Mouse (Mus musculus) kidney, adult 18-20 months (tissue): ENCODE measurements around the gene Atrip.

ENCODE experiments used
- DNase-seq: peaks from one replicate; pipeline ENCODE4 v3.0.0; 2021

Gene Atrip

DNA sequence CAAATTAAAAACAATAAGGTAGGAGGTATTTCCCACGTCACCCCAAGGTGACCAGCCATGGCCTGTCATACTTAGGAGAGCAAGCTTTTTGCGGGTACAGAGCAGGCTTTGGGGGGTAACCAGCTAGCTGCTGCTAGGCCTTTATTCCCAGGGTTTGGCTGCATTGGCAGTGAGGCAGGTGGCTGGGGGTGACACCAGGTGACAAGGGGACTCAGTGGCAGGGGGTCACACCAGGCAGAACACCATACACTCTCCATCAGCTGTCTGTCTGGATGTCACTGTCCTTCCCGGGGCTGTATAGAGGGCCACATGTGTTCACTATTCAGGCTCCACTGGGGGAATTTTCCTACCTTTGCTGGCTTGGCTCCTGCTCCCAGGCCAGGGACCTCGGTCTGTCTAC lies 17.0 kb downstream of the Atrip start:
- DNase-seq, result no peak

DNA sequence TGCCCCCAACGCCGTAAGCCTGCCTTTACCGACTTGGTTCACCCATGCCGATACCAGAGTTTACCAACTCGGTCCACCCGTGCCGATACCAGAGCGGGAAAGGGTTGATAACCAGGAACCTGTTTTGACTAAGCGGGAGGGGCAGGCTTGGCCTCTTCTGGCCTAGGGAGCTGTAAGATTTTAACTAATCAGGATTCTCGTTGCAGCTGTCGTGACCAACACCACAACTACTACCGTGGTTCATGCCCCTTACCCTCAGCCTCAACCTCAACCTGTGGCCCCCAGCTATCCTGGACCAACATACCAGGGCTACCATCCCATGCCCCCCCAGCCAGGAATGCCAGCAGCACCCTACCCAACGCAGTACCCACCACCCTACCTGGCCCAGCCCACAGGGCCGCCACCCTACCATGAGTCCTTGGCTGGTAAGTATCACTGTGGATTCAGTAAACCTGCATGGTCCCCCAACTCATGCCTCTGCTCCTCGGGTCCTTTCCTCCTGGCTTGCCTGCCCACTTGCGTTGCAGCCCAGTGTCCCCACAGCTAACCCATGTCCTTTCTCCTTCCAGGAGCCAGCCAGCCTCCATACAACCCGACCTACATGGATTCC lies 17.7 kb downstream of the Atrip start:
- DNase-seq, result no peak

DNA sequence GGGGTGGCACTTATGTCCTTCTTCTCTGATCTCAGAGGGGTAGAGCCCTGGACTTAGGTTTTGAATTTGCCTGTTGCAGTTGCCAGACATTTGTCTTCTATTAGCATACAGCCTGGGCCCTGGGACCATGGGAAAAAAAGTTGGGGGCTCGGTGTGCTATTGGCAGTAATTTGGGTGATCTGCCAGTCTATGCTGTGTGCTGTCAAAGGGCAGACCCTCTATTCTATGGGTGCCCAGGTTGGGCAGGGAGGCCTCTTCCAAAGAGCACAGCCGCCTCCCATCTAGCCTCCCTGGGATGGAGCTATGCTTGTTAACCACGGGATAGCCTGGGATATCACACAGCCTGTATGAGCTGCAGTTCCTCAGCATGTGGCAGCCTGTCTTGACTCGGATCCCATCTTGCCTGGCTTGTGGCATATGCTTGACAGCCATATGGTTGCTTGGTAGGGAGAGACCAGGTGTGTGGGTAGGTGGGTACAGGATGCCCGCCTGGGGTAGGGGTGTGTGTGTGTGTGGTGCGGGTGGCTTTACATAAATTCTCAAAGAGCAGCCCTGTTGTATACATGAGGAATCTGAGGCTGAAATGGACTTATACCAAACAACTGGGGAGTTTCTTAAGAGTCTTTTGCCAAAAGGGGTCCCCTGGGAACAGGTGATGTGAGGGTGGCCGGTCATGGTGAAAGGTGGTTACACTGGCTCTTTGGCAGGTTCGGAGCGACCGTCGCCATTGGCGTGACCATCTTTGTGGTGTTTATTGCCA lies 18.5 kb downstream of the Atrip start:
- no peak for DNase-seq

DNA sequence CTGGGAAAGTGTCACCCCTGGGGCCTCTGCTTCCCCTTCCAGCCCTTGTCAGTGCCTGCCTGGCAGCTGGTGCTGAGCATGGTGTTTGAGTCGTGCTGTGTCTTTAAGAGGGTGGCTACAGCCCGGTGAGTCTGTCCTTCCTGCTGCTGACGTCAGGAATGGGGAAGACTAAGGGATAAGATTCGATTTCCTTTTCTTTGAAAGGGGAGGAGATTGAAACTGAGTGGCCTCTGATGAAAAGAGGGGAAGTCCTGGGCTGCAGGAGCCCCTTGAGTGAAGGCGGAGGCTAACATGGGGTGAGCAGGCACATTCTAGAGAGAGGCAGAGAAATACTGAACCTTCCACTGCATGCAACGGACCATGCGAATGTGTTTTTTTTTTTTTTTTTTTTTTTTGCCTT lies 19.2 kb downstream of the Atrip start:
- peak; percentile 62 for DNase-seq

DNA sequence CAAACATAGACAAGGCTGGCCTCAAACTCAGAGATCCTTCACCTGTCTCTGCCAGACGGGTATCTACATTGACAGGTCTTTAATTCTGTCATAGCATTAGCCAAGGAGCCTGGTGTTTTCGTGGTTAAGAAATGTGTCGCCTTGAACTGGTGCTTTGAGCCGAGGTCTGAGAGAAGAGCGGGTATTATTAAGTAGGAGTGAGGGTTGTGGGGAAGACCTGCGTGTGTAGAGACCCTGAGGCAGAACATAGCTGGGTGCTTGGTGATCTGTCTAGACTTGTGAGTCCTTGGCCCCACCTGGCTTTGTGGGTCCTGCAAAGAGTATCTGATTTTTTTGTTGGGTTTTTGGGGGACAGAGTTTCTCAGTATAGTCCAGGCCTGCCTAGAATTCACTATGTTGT lies 20.1 kb downstream of the Atrip start:
- DNase-seq, result no peak

DNA sequence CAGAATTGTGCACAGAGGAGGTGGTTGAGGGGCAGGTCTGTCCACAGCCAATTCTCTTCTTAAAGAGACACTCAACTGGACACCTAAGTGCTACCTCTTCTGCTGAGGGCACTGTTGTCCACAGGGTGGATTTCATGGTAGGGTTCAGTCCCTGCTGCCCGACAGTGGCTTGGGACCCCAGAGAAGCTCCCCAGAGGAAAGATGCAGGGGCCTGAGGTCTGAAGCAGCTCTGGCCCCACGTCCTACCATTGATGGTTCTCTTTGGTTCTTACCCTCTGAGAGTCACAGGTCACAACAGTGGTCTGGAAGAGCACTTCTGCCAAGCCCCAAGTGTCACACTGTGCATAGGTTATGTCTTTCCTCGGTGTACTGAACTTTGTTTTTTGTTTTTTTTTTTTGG lies 20.6 kb downstream of the Atrip start:
- no peak for DNase-seq

DNA sequence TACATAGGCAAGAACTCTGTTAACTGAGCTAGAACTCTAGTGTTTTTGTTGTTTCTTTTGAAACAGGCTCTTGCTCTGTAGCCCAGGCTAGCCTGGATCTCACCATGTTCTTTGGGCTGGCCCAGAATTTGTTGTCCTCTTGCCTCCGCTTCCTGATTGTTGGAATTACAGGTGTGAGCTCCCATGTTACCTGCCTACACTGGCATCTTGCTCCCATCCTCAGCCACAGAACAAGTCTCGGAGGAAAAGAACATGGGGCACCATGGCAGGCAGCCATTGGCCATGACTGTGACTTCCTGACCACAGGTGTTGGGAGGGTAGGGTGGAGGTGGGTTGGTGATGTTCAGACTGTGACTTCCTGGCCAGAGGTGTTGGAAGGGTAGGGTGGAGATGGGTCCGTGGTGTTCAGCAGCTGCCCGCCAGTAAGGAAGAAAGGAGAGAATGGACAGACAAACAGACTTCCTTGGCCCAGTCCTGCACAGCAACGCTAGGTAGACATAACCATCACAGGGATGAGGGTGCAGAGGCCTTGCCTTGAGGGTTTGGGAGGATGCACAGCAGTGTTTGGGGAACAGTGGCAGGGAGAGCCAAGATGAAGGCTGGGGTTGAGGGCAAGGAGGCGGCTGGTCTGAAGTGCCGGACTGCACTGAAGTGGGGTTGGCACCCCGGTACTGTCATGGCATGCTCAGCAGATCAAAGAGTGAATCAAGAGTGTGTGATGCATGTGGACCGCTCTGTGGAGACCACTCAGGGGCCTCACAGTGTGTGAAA lies 21.2 kb downstream of the Atrip start:
- DNase-seq, result no peak

DNA sequence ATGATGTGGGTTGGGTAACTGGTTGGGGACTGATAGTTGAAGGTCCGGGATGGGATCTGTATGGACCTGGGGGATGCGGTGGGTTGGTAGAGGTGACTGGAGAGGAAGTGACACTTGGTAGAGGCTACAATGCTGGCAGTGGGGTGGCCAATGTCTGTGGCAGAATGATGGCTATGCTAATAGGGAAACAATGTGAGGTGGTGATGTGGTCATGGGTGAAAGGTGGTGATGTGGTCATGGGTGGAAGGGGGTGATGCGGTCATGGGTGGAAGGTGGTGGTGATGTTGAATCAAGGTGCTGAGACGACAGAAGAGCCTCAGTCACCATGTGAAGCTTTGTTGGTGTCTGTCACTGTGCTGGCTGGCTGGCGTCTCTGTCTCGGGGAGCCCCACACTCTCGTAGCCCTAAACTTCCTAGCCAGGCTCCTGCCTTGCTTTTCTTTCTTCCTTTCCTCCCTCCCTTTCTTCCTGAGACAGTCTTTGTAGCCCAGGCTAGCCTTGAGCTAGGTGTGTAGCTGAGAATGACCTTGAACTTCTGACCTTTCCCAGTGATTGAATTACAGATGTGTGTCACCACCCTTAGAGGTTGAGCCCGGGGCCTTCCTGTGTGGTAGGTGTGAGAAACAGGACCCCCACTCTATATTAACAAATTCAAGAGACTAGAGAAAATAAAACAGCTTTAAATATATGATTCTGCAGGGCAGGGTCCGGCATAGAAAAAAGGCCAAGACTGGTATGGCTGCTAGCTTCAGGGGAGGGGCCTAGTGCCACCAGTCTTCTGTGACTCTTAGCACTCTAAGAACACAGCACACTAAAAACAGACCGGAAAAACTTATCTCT lies 22.1 kb downstream of the Atrip start:
- DNase-seq, result no peak

DNA sequence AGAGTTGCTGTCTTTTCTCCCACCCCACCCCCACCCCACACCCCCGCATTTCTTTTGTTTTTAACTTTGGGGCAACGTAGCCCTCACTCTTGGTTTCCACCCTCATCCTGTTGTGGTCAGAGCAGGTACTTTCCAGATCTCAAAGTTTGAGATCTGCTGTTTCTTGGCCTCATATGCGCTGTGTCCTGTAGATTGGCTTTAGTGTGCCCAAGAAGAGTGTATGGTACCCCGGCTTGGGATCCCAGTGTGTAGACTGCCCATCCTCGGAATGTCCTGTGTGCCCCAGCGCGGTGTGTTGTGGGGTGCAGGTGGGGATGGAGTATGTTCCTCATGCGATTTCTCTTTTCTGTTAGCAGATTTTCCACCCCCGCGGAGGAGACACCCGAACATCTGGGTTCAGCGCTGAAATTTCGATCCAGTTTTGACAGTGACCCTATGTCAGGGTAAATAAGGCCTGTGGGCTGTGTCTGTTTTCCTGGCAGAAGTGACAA lies 22.9 kb downstream of the Atrip start:
- no peak for DNase-seq

DNA sequence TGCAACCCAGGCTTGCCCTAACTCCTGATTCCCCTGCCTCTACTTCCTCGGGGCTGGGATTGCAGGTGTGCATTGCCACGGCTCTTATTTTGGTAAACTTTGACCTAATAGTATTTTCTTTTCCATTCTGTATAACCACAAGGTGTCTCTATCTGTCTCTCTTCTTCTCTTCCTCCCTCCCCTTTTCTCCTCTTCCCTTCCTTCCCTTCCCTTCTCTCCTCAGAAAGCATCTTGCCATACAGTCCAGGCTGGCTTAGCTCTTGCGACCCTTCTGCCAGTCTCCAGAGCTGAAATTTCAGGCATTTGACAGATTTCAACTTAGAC lies 23.3 kb downstream of the Atrip start:
- DNase-seq, result no peak

DNA sequence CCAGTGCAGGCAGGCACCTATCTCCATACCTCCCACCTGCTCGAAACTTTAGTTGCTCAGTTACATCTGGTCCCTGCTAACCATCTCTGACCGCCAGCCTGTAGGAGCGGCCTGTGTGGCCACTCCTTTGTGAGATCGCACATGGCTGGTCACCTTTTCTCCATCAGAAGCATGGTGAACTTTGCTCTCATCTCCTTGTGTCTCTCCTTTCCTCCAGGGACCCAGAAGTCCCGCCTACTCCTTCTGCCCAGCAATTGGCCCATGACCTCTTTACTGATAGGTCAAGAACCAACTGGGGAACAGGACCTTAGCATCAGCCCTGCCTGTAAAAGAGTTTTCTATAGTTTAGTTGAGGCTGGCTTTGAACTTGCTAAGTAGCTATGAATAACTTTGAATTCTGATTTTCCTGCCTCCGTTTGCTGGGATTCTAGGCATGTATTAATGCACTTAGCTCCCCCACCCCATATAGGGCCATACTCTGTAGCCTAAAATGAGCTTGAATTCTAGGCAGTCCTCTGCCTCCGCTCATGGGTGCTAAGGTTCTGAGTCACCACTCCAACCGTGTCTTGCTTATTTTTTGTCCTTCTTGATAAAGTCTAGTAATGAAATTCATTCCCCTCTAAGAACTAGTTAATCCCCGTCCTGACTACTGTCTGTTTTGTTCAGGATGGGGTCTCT lies 23.8 kb downstream of the Atrip start:
- no peak for DNase-seq

DNA sequence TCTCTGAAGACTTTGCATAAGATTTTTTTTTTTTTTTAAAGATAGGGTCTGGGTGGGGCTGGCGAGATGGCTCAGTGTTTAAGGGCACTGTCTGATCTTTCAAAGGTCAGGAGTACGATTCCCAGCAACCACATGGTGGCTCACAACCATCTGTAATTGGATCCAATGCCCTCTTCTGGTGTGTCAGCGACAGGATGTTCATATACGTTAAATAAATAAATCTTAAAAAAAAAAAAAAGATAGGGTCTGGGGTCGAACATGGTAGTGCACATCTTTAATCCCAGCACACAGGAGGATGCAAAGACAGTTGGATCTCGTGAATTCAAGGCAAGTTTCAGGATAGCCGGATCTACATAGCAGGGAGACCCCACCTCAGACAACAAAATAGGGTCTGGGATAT lies 24.6 kb downstream of the Atrip start:
- no peak for DNase-seq

DNA sequence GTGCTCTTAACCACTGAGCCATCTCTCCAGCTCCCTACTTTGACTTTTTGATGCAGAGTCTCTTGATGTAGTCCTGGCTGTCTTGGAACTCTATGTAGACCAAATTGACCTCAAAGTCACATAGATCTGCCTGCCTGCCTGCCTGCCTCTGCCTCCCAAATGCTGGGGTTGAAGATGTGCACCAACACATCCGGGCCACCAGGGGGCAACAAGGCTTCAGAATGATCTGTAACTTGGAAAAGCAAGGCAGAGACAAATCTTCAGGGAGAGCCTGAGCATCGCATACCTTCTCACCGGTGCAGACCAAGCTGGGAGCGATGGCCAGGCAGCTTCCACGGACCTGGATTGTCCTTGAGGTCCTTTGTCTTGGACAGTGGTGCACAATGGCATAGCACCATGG lies 27.6 kb downstream of the Atrip start:
- peak; percentile 67 for DNase-seq

DNA sequence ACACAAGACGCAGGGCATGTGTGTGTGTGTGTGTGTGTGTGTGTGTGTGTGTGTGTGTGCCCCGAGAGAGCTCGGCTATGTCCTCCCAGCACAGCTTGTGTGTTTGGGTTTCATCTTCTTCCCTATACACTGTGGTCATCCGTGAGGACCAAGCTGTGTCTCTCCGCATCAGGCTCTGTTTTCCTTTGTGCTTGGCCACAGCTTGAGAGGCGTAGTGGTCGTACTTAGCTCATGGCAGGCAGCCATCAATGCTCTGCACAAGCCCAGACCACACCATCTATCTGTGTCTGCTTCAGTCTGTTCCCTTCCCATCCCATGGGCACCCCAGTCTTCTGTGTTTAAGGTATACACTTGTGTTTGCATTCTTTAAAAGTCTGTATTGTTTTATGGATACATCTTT lies 32.6 kb downstream of the Atrip start:
- DNase-seq, result no peak

DNA sequence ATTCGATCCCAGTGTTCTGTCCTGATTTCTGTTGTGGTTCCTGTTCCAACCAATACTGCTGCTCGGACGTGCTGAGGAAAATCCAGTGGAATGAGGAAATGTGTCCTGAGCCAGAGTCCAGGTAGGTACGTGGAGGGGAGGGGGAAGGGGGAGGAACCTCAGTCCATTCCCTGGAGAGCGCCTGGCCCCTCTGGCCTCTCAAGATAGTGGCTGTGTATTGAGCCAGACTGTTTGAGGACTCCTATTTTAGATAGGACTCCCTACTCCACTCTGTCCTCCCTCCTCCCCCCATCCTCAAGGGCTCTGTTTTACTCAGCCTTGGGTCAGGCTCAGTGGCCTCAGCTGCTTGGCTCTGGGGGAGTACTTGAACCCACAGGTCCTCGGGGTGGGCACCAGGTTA lies 33.0 kb downstream of the Atrip start:
- DNase-seq, result peak; percentile 31

DNA sequence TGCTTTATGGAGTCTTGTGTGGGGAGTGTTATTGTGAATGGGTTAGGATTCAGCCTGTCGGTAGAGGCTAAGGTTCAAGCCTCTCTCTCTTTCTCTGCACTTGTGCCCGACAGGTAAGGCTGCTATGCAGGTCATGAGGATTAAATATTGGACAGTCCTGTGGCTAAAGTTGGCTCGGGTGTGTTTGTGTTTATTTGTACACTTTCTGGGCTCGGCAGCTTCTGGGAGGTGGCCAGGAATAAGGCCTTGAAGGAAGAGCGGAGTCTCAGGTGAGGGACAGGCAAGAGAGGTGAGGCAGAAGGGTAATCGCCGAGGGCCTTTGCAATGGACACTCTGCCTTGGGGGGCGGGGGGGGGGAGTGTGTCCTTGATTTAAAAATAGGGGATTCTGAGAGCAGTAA lies 33.7 kb downstream of the Atrip start:
- peak; percentile 47 for DNase-seq

DNA sequence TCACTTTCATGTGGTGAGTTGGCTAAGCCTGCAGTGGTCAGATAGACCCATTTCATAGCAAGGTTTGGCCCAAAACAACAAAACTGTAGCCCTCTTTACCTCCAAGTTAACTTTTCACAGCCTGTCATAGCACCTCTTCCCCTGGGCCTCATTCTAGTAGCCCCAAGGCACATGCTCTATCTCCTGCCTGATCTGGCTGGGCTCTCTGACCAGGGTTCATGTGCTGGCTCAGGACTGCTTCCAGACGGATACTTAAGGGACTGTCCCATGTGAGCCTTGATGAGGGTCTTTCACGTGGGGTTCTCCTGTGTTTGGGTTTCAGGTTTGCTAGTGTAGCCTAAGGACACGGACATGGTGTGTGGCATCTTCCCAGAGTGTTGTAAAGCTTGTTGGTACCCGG lies 34.2 kb downstream of the Atrip start:
- DNase-seq, result no peak

DNA sequence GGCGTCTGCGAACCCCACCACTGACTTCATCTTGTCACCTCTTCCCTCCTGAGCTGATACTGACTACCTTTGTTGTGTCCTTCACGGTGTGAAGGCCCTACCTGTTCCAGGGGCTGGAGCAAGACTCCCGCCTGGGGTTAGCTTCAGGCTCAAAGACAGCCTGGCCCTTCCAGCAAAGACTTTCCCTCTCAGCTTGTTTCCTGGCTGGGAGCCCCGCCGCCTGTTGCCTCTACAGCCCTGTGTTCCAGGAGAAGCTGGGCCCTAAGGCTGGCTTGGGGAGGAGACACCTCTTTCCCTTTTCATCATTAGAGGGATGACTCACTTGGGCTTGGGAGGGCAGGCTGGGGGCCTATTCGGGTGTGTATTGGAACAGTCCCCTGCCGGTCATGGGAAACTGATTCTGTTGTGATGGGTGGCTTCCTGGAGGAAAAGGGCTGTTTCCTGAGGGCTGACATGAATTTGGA lies 35.0 kb downstream of the Atrip start:
- peak; percentile 66 for DNase-seq

DNA sequence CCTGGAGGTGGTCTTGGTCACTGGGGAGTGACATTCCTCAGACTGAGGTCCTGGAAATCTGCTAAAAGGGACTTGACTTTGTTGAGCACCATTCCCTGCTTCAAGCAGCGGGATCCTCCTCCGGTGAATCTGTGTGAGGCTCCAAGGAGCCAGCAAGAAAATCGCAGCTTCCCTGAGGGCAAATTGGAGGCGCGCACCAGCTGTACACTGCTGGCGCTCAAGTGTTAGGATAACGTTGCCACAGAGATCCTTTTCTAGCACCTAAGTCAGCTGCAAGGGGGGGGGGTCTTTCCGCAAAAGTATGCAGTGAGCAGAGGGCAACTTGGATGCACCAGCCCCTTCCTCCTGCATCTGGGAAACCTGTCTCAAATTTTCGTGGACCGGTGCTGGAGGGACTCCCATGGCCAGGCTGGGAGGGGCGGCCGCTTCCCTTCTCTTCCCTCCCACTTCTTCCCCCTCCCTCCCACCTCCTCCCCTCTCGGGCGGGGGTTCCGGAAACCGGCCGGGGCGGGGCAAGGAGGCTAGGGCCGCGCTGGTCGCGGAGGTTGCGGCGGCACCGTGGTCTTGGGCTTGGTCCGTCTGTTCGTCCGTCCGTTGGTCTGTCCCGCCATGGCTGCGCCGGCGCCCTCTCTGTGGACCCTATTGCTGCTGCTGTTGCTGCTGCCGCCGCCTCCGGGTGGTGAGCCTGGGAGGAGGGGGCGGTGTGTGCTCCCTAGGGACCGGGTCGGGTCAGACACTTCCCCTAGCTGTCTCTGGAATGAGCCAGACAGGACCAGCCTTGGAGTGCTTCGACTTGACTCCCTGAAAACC lies 35.6 kb downstream of the Atrip start, which contains the start of gene Shisa5:
Shisa5 (plus strand) TSS at position 480 of the 810 bp plus-strand sequence.
- DNase-seq, result peak; percentile 87

DNA sequence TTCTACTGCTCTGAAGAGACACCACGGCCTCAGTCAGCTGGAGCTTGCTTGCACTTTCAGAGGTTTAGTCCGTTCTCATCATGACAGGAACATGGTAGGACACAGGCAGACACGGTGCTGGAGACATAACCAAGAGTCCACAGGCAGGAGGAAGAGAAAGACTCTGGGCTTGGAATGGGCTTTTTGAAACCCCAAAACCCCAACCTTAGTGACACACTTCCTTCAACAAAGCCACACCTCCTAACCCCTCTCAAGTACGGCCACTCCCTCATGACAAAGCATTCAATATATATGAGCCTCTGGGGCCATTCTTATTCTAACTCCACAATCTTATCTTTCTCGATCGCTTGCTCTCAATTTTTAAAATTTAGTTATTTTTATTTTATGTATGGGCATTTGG lies 41.5 kb downstream of the Atrip start:
- DNase-seq, result no peak

DNA sequence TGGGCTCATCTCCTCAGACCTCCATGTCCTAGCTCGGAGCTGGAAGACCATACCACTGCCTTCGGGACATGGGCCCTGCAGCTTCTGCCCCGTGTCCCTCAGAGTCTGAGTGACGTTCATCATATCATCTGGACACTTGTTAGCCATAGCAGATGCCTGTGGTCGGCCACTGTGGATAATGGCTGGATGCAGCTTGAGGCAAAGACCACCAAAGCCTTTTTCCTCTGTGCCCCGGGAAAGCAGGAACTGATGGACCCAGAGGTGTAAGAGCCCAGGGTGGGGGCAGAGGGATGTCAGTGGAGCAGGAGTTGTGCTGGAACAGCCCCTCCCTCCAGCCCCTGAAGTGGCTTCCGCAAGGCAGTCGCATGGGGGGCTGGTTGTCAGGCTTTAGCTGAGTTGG lies 42.2 kb downstream of the Atrip start:
- no peak for DNase-seq

DNA sequence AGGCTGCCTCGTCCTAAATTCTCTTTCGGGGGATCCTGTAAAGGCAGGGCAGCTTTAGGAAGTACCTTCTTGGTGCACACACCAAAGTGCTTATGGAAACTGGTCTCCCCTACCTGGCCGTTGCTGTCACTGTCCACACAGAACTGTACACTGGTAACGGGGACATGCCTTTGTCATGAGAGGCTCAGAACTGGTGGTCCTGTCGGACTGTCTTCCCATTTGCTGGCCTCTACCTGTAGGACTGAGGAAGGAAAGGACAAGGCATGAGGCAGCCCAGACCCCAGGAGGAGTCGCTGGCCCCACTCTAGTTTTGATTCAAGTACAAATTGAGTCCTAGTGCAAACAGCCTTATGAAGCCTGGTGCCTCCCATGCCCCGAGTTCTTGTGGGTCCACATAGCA lies 42.9 kb downstream of the Atrip start:
- DNase-seq, result no peak
